Mouse (Mus musculus) olfactory bulb, adult 2 months (tissue): Measurements from ENCODE around the gene Spata31d1d.

Source experiments
- CTCF ChIP-seq: fragments of 200-500 bp; IDR thresholded peaks from 2 replicates; pipeline ENCODE4 v1.5.1; 2012; ENCODE audit warnings: low read depth, mild to moderate bottlenecking, low read length, moderate library complexity; ENCODE audit not compliant: insufficient read depth
- POLR2A ChIP-seq: fragments of 200-500 bp; IDR thresholded peaks from 2 replicates; pipeline ENCODE4 v1.6.1; 2012; ENCODE audit warnings: mild to moderate bottlenecking, low read depth, low read length, moderate library complexity; ENCODE audit not compliant: insufficient read depth

DNA sequence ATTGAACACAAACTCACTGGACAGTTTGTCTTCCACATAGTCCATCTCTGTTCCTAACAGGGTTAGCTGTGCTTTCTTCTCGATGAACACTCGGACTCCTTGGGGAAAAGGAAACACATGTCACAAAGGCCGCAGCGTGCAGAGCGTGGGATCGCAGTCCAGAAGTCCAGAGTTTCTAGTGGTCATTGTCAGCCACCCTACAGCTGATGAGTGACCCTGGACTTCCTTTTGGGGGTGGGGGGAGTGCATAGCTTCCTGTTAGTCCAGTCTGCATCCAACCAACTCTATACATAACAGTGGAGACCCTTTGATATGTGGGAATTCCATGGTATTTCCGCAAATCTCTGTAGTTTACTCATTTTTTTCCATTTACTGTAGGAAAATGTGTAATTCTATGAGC lies 25.4 kb upstream of the Spata31d1d start:
- TF ChIP-seq CTCF: no peak
- TF ChIP-seq POLR2A: no peak
